Mouse (Mus musculus) left cerebral cortex, adult 2 months (tissue): ENCODE measurements around the gene Hoxd10. TPM values are rescaled to one million over a fixed set of nuclear protein-coding genes. Genes with fewer than 3 reads are reported as not detected.

ENCODE experiments used
- DNase-seq, 2 experiments: peaks; one replicate each; pipeline ENCODE4 v3.0.0; 2021 to 2022; ENCODE audit warnings: low spot score in 2 of 2, mixed read lengths in 1 of 2; ENCODE audit errors: extremely low spot score in 1 of 2
- H3K27ac ChIP-seq: fragments of 200-600 bp; 2 replicates; pipeline ENCODE4 v1.8.1; 2022
- H3K4me3 ChIP-seq: fragments of 200-600 bp; 2 replicates; pipeline ENCODE4 v1.8.1; 2022
- CTCF ChIP-seq: fragments of 200-600 bp; IDR thresholded peaks from 2 replicates; pipeline ENCODE4 v1.8.1; 2022; ENCODE audit warnings: antibody characterized with exemption, mild to moderate bottlenecking, moderate library complexity
- intact Hi-C: fragments of 180-260 bp; cut with DNase I; formaldehyde crosslinking; loops from one replicate; pipeline ENCODE4 v1.15.1; 2025
- total RNA-seq, 2 experiments: library from RNA; stranded (reverse); gene quantifications; 2 replicates each; pipeline ENCODE4 v1.2.3; 2021

Gene Hoxd10
- total RNA-seq, 2 experiments from 2014 or later: not detected

GRCm38 (mm10) chr2:74702820-74703219 is 11.1 kb downstream of the Hoxd10 start:
- no peak for DNase-seq
- TF ChIP-seq CTCF: no peak
- intact Hi-C loops: loop anchor here (1.0 to 10.0 kb wide), 7 partner anchors 259 to 887 kb away; no protein-coding TSS in a partner anchor
- Histone ChIP-seq H3K4me3 (no peak overlapping the region), H3K27ac (no peak overlapping the region)

DNA sequence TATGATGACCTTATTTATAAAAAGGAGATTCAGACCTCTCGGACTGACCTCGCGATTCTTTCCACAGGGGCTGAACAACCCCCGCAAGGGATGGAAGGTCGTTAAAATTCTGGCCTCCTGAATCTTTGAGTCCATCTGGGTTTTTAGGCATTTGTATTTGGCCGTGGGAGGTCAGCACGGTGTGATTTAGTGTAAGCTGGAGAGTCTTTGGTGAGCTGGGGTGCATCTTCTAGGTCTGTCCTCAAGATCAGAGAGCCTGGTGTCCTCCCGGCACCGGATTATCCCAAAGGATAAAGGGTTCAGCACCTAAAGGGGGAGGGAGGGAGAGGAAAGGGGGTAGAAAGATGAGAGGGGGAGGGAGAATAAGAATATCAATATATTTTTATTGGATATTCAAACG is 11.6 kb downstream of the Hoxd10 start:
- TF ChIP-seq CTCF: no peak
- intact Hi-C loops: loop anchor here (2.0 to 10.0 kb wide), 6 partner anchors 259 to 721 kb away; no protein-coding TSS in a partner anchor
- no peak for DNase-seq
- Histone ChIP-seq H3K4me3 (no peak overlapping the region), H3K27ac (no peak overlapping the region)

GRCm38 (mm10) chr2:74703720-74704392 is 12.1 kb downstream of the Hoxd10 start:
- intact Hi-C loops: loop anchor here (2.0 to 10.0 kb wide), 6 partner anchors 258 to 721 kb away; no protein-coding TSS in a partner anchor
- TF ChIP-seq CTCF: no peak
- Histone ChIP-seq H3K4me3 (no peak overlapping the region), H3K27ac (no peak overlapping the region)
- no peak for DNase-seq

DNA sequence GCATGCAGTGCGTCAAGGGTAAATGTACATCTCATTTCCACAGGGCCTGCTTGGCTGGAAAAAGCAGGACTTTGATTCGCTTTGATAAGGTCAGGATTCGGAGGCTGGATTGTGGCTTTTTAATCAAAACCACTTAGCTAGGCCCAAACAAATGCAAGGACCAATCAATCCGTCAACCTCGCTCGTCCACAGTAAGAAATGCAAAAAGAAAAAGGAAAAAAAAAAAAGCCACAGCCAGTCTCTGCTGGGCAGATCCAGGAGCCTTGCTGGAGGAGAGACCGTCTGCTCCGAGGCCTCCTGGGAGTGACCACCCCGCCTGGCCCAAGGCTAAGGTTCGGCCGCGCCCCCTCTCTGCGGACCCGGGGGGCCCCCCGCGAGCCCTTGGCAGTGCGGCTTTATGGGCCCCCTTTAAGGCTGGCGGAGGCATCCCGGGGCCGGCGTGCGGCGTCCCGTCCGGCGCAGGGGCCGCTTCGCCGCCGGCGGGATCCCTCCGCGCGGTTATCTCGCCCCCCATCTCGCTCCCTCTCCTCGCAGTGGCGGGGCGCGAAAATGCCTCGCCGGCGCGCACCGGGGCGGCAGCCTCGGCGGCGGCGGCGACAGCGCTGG is 12.8 kb downstream of the Hoxd10 start, which contains the start of gene Hoxd8:
Hoxd8 (plus strand) TSS at position 223 of the 606 bp plus-strand sequence.
- Histone ChIP-seq H3K27ac (no peak within 1 kb of the TSS), H3K4me3 (no peak within 1 kb of the TSS)
- intact Hi-C loops: loop anchor here (5.0 to 10.0 kb wide), 5 partner anchors 258 to 720 kb away; no protein-coding TSS in a partner anchor
- DNase-seq: no peak
- TF ChIP-seq CTCF: no peak

DNA sequence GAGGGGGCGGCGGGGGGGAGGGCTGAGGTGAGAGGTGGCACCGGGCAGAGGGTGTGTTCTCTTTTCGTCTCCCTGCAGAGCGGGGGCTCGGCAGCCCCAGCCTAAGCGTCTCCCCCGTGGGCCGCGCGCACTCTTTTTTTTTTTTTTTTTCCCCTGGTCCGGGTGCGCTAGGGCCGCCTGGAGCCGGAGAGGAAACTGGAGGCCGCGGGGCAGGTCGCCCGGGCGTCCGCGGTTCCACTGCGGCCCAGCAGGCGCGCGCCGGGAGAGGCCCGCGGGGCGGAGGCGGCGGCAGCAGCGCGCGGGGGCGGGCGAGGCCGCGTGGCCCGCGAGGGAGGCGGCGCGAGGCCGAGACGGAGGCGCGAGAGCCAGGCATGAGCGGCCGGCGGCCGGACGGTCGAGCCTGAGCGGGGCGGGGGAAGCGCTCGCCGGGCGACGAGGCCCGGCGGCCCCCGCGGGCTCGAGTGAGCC is 13.3 kb downstream of the Hoxd10 start:
- Histone ChIP-seq H3K27ac (no peak overlapping the region), H3K4me3 (no peak overlapping the region)
- TF ChIP-seq CTCF: no peak
- intact Hi-C loops: loop anchor here (5.0 to 10.0 kb wide), 6 partner anchors 37 to 720 kb away; no protein-coding TSS in a partner anchor
- no peak for DNase-seq

DNA sequence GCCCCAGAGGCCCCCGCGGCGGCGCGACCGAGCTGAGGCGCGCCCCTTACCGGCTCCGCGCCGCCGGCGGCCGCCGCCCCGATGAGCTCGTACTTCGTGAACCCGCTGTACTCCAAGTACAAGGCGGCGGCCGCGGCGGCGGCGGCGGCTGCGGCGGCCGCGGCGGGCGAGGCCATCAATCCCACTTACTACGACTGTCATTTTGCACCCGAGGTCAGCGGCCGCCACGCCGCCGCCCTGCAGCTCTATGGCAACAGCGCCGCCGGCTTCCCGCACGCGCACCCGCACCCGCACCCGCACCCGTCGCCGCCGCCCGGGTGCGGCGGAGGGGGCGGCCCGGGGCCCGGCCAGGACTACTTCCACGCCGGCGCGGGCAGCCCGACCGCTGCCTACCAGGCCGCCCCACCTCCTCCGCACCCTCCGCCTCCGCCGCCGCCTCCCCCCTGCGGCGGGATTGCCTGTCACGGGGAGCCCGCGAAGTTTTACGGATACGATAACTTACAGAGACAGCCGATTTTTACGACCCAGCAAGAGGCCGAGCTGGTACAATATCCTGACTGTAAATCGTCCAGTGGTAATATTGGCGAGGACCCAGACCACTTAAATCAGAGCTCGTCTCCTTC is 13.9 kb downstream of the Hoxd10 start:
- TF ChIP-seq CTCF: no peak
- H3K27ac ChIP-seq: no peak overlapping the region
- intact Hi-C loops: loop anchor here (5.0 to 10.0 kb wide), 2 partner anchors 37 to 719 kb away; no protein-coding TSS in a partner anchor
- DNase-seq: no peak
- no peak overlapping the region for H3K4me3 ChIP-seq

DNA sequence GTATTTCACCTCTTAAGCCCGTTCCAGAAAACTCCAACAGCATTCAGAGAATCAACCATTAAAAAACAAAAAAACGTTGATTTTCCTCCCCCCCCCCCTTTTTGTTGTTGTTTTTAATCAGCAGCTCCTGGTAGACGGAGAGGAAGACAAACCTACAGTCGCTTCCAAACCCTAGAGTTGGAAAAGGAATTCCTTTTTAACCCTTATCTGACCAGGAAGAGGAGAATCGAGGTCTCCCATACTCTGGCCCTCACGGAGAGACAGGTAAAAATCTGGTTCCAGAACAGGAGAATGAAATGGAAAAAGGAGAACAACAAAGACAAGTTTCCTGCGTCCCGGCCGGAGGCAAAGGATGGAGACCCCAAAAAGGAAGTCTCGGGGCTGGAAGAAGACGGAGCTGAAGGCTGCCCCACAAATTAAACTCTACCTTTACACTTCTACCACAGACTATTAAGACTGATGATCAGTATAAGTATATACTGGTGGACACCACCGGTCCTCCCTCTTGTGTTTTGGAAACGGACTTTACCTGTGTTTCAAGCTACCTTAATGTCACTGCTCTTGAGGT is 14.8 kb downstream of the Hoxd10 start:
- Histone ChIP-seq H3K4me3 (no peak overlapping the region), H3K27ac (no peak overlapping the region)
- intact Hi-C loops: loop anchor here (5.0 to 10.0 kb wide), 2 partner anchors 36 to 718 kb away; no protein-coding TSS in a partner anchor
- DNase-seq: no peak
- no peak for TF ChIP-seq CTCF

DNA sequence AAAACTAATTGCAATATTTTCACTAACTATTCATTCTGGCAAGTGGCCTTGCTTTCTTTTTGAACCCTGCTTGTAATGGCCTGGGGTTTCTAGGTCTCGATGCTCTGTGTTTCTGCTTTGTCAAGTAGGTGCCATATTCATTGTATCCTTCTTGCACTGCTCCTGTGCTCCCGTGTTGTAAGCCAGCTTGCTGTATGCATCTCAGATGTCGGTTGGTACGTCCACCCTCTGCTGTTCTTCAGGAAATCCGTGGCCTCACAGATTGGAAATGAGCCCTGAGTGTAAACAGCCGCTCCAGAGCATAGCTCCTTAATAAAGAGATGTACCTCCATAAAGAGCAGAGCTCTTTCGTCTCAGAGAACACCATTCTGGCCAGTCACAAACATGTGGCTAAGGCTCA is 15.9 kb downstream of the Hoxd10 start:
- DNase-seq: no peak
- no peak overlapping the region for H3K4me3 ChIP-seq
- no peak overlapping the region for H3K27ac ChIP-seq
- intact Hi-C loops: loop anchor here (5.0 to 10.0 kb wide), 2 partner anchors 35 to 717 kb away; no protein-coding TSS in a partner anchor
- no peak for TF ChIP-seq CTCF

DNA sequence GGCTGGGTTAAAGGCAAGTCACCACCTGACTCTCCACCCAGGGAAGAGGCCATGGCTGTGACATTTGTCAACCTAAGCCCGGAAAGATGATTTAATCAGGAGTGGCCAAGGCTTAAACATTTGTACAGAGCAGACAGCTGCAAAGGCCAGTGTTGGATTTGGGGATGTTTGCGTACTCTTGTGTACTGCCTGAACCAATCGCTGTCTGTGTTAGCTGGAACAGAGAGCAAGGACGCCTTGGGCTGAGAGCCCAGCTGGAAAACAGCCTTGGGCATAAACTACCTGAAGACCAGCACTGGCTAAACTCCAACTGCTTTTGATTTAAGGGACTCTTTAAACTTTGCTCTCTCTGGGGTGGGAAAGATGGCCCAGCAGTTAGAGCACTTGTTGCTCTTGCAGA is 17.0 kb downstream of the Hoxd10 start:
- Histone ChIP-seq H3K4me3 (no peak overlapping the region), H3K27ac (no peak overlapping the region)
- DNase-seq: no peak
- TF ChIP-seq CTCF: no peak
- intact Hi-C loops: loop anchor here (5.0 to 10.0 kb wide), 2 partner anchors 34 to 716 kb away; no protein-coding TSS in a partner anchor

DNA sequence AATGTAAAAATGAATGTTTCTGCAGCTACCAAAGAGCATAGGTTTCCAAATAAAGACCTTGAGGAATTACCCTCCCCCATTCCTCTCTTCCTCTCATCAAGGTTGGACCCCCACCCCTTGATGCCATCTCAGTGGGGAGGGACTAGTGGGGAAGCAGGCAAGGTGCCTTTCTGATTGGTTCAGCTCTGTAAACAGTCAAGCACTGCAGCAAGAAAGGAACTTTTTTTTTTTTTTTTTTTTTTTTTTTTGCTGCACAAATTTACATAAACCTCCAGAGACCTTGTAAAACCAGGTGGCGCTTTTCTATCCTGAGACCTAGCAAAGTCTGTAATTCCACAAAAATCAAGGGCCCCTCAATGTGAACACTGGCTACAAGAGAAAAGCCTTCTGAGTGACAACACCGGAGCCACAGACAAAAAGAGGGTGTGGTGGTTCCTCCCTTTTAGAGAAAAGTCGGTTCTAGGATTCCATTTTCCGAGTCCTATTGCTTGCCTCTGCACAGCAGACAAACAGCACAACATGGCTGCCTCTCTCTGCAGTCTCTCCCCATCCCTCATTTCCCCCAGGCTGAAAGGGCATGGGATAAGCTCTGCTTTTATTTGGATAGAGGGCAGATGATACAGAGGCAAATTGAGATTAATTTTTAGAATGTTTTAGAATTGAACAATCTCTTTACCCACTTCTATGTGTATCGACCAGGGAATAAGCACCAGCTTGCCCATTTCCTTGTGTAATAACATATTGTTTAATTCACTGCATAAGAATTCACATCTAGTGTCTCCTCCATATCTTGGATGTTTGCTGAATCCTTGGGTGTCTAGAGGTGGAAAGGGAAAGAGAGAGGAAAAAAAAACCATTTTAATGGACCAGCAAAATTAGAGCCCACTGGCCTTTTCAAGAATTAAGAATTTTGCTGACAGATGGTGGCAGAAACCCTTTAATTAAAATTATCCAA is 18.0 kb downstream of the Hoxd10 start:
- no peak overlapping the region for H3K4me3 ChIP-seq
- TF ChIP-seq CTCF: no peak
- DNase-seq: no peak
- H3K27ac ChIP-seq: no peak overlapping the region
- intact Hi-C loops: loop anchor here (5.0 to 10.0 kb wide), 3 partner anchors 33 to 715 kb away; partner anchors contain the start of gene Evx2
